9 mouse cellular contexts compared by ENCODE assay signal in the genomic region with DNA sequence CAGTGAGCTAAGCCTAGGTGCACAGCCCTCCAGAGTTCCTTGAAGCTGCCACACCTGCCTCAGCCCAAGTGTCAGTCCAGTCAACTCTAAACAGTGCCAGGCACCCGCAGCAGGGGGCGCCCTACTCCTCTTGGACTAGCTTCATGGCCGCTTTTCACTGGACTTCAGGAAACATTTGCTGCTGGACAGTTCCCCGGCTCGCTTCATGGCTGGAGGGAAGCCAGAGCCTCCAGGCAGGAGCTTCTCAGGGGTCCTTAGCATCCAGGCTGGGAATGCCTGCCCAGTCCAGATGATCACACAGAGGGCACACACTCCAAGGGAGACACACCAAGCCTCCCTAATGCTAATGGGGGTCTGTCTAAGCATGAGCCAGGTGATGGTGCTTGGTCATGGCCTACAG. TPM values are rescaled to one million over a fixed set of nuclear protein-coding genes. Genes with fewer than 3 reads are reported as not detected.
DNase-seq lines count a peak whose midpoint lies in the region; ATAC-seq and TF ChIP-seq lines count a peak whose summit lies in the region.
"Had no signal": no experiment of that assay in that cellular context is flagged by ENCODE, and none has a peak within 500 bp of the region (broad histone marks: within the 10 kb centered on the region; RNA-seq: fewer than 3 reads in every experiment).

No protein-coding gene starts in this region.

- H3K4me2 ChIP-seq in hindbrain, embryonic 12.5 days (replicated peaks): no peak overlapping the region
- no peak overlapping the region for H3K4me2 ChIP-seq in limb, embryonic 12.5 days
- H3K4me2 ChIP-seq in neural tube, embryonic 11.5 days (ENCODE audit: low read depth): no peak overlapping the region

- intact Hi-C loops in gastrocnemius, adult 2 months (cut with DNase I): loop anchor here (1.0 to 5.0 kb wide), 3 partner anchors 163 to 343 kb away; no protein-coding TSS in a partner anchor

- WGBS in hindbrain, embryonic 10.5 days: 3% methylated on average over 5 of the region's 5 CpGs
- WGBS in hindbrain, embryonic 12.5 days: 3% methylated on average over 5 of the region's 5 CpGs
- WGBS in limb, embryonic 12.5 days: 4% methylated on average over 5 of the region's 5 CpGs
- WGBS in neural tube, embryonic 11.5 days: 4% methylated on average over 5 of the region's 5 CpGs

- no peak overlapping the region for H3K9ac ChIP-seq in hindbrain, embryonic 12.5 days
- H3K9ac ChIP-seq in limb, embryonic 12.5 days (replicated peaks): no peak overlapping the region
- H3K9ac ChIP-seq in neural tube, embryonic 11.5 days (ENCODE audit: low read length): no peak overlapping the region

- H3K27ac ChIP-seq in hindbrain, embryonic 10.5 days: no peak overlapping the region
- no peak overlapping the region for H3K27ac ChIP-seq in hindbrain, embryonic 12.5 days
- H3K27ac ChIP-seq in gastrocnemius, adult 2 months: no peak overlapping the region
- H3K27ac ChIP-seq in limb, embryonic 12.5 days: no peak overlapping the region
- no peak overlapping the region for H3K27ac ChIP-seq in neural tube, embryonic 11.5 days (ENCODE audit: low read depth, low read length)

- ATAC-seq in hindbrain, embryonic 12.5 days (ENCODE audit: low FRiP score): no peak
- peak; percentile 75; the same call in 1 of the 2 replicates for ATAC-seq in limb, embryonic 12.5 days (ENCODE audit: insufficient number of reproducible peaks, insufficient read depth, low FRiP score, low TSS enrichment, low read depth)
- ATAC-seq in neural tube, embryonic 11.5 days (ENCODE audit: insufficient read depth, low FRiP score, low TSS enrichment): no peak

- TF ChIP-seq CTCF in gastrocnemius, adult 2 months (IDR thresholded peaks at IDR 0.05): no peak; the same call in 1 of the 2 replicates

- DNase-seq in hindbrain, embryonic 10.5 days (ENCODE audit: low spot score): peak; percentile 86
- peak; percentile 48 for DNase-seq in cerebellum, adult 8-10 months
- peak; percentile 88 for DNase-seq in gastrocnemius, adult 2 months
- DNase-seq in kidney, adult 11 months: peak; percentile 56
- DNase-seq in neural tube, embryonic 11.5 days (ENCODE audit: low spot score): peak; percentile 83
- peak; percentile 97 for DNase-seq in testis, postnatal 10 days (ENCODE audit: low spot score)

- no peaks in the 10 kb centered on the region for H3K27me3 ChIP-seq in hindbrain, embryonic 10.5 days (ENCODE audit: insufficient read depth, poor library complexity, severe bottlenecking)
- H3K27me3 ChIP-seq in hindbrain, embryonic 12.5 days: no peaks in the 10 kb centered on the region
- no peaks in the 10 kb centered on the region for H3K27me3 ChIP-seq in limb, embryonic 12.5 days
- no peaks in the 10 kb centered on the region for H3K27me3 ChIP-seq in neural tube, embryonic 11.5 days (ENCODE audit: control insufficient read depth, insufficient read depth, low read length)
- H3K27me3 ChIP-seq: megakaryocyte, embryonic 14.5 days had no signal

- no peaks in the 10 kb centered on the region for H3K9me3 ChIP-seq in hindbrain, embryonic 10.5 days
- no peaks in the 10 kb centered on the region for H3K9me3 ChIP-seq in hindbrain, embryonic 12.5 days (replicated peaks)
- no peaks in the 10 kb centered on the region for H3K9me3 ChIP-seq in limb, embryonic 12.5 days
- H3K9me3 ChIP-seq in neural tube, embryonic 11.5 days (ENCODE audit: control insufficient read depth, low read length): no peaks in the 10 kb centered on the region
- H3K9me3 ChIP-seq: megakaryocyte, embryonic 14.5 days had no signal

- H3K4me1 ChIP-seq in hindbrain, embryonic 10.5 days (replicated peaks): no peaks in the 10 kb centered on the region
- no peaks in the 10 kb centered on the region for H3K4me1 ChIP-seq in hindbrain, embryonic 12.5 days
- no peaks in the 10 kb centered on the region for H3K4me1 ChIP-seq in limb, embryonic 12.5 days (replicated peaks)
- H3K4me1 ChIP-seq in neural tube, embryonic 11.5 days (ENCODE audit: control insufficient read depth, insufficient read depth, low read length): no peaks in the 10 kb centered on the region
- H3K4me1 ChIP-seq: megakaryocyte, embryonic 14.5 days had no signal

- peaks cover 9% of the 10 kb centered on the region; the same call in 1 of the 2 replicates for H3K36me3 ChIP-seq in hindbrain, embryonic 10.5 days
- H3K36me3 ChIP-seq in hindbrain, embryonic 12.5 days: 0 out of 2 replicates have a peak, but pooled peaks cover 3% of the 10 kb centered on the region
- H3K36me3 ChIP-seq in limb, embryonic 12.5 days: peaks cover 9% of the 10 kb centered on the region; the same call in 1 of the 2 replicates
- H3K36me3 ChIP-seq in neural tube, embryonic 11.5 days (ENCODE audit: control insufficient read depth, insufficient read depth, low read length): no peaks in the 10 kb centered on the region

- no peak overlapping the region for H3K4me3 ChIP-seq in hindbrain, embryonic 10.5 days
- H3K4me3 ChIP-seq in hindbrain, embryonic 12.5 days: no peak overlapping the region
- no peak overlapping the region for H3K4me3 ChIP-seq in gastrocnemius, adult 2 months
- no peak overlapping the region for H3K4me3 ChIP-seq in limb, embryonic 12.5 days (replicated peaks)
- no peak overlapping the region for H3K4me3 ChIP-seq in neural tube, embryonic 11.5 days (ENCODE audit: low read depth, low read length)
- H3K4me3 ChIP-seq: megakaryocyte, embryonic 14.5 days had no signal

RNA-seq across cellular contexts. Expression of gene Pik3r4, which starts 51.1 kb away (rescaled TPM):
- polyA plus RNA-seq in hindbrain, embryonic 10.5 days (2016; fragmentation: Nextera tagmentation; extraction: Ambion mirVana): 22.5 and 22.6 TPM in 2 replicates
- 27.9 and 28.4 TPM in 2 replicates for polyA plus RNA-seq in hindbrain, embryonic 12.5 days (2016; fragmentation: Nextera tagmentation; extraction: Ambion mirVana)
- total RNA-seq in gastrocnemius, adult 2 months (2021): 10 to 100 TPM; 10.9 to 11.9 TPM
- 28.8 and 31.8 TPM in 2 replicates for polyA plus RNA-seq in limb, embryonic 12.5 days (2016; fragmentation: Nextera tagmentation; extraction: Ambion mirVana)
- polyA plus RNA-seq in neural tube, embryonic 11.5 days (2014; fragmentation: Nextera tagmentation; extraction: Ambion mirVana): 28.7 and 29.3 TPM in 2 replicates
